Mouse (Mus musculus): ENCODE measurements around the gene Rasal2. TPM values are rescaled to one million over a fixed set of nuclear protein-coding genes. Genes with fewer than 3 reads are reported as not detected.

Gene Rasal2
- polyA plus RNA-seq, 1 experiment from 2014 or later, result 30.7 TPM

DNA sequence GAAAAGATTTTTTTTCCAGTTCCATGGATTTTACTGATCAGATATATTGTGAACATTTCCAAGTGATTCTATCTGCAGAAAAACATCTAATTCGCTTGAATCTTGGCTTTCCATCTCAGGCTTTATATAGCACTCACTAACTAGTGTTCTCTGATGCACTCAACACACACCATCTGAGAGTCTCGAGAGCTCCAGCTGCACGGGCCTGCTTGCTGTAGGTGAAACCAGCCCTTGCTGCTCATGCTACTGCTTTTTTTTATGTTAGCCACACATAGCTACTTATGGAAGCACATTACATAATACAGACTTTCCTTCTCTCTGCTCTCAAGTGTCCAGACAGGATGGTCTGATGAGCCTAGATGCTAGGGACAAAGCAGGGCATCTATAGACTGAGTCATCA, 229.4 kb downstream of the Rasal2 start:
- H3K9me3 ChIP-seq (replicated peaks; ENCODE audit: control insufficient read depth, low read length), result no peaks in the 10 kb centered on the region
- no peaks in the 10 kb centered on the region for H3K27me3 ChIP-seq (replicated peaks; ENCODE audit: control insufficient read depth, insufficient read depth, low read length)
- H3K4me1 ChIP-seq (ENCODE audit: control insufficient read depth, insufficient read depth, low read length), result peaks cover 11% of the 10 kb centered on the region; the same call in 1 of the 2 replicates
- DNase-seq (ENCODE audit: low spot score), result peak; percentile 19
- no peak overlapping the region for H3K4me2 ChIP-seq (ENCODE audit: low read length)
- ATAC-seq, result no peak
- no peak overlapping the region for H3K27ac ChIP-seq (ENCODE audit: low read depth, low read length)
- H3K4me3 ChIP-seq (ENCODE audit: low read depth, low read length), result no peak overlapping the region
- H3K36me3 ChIP-seq (ENCODE audit: control insufficient read depth, insufficient read depth, low read length), result no peaks in the 10 kb centered on the region
- 39% methylated on average over 3 of the region's 3 CpGs for WGBS
- H3K9ac ChIP-seq (ENCODE audit: low read length), result no peak overlapping the region

DNA sequence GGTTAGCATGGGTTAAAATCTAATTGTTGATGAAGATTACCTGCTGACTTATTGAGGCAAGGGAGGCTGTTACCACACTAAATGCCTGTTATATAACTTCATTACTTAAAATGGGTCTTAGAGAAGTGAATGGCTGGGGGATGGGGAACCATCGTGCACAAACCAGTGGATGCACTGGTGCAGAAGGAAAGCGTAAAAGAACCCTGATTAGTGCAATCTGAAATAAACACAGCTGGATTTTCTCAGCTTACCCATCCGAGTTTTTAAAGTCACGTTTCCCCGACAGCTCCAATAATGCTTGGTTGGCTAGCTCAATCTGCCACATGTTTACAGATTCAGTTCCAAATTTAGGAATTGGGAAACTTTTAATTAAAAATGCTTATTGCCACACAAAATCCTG, 230.0 kb downstream of the Rasal2 start:
- DNase-seq (ENCODE audit: low spot score), result peak; percentile 20
- Histone ChIP-seq H3K4me3 (ENCODE audit: low read depth, low read length) (no peak overlapping the region), H3K4me1 (ENCODE audit: control insufficient read depth, insufficient read depth, low read length) (peaks cover 11% of the 10 kb centered on the region; the same call in 1 of the 2 replicates), H3K9me3 (replicated peaks; ENCODE audit: control insufficient read depth, low read length) (no peaks in the 10 kb centered on the region), H3K36me3 (ENCODE audit: control insufficient read depth, insufficient read depth, low read length) (no peaks in the 10 kb centered on the region), H3K9ac (ENCODE audit: low read length) (no peak overlapping the region), H3K27me3 (replicated peaks; ENCODE audit: control insufficient read depth, insufficient read depth, low read length) (no peaks in the 10 kb centered on the region), H3K27ac (ENCODE audit: low read depth, low read length) (no peak overlapping the region), H3K4me2 (ENCODE audit: low read length) (no peak overlapping the region)
- ATAC-seq, result no peak
- 4% methylated on average over 5 of the region's 5 CpGs for WGBS

DNA sequence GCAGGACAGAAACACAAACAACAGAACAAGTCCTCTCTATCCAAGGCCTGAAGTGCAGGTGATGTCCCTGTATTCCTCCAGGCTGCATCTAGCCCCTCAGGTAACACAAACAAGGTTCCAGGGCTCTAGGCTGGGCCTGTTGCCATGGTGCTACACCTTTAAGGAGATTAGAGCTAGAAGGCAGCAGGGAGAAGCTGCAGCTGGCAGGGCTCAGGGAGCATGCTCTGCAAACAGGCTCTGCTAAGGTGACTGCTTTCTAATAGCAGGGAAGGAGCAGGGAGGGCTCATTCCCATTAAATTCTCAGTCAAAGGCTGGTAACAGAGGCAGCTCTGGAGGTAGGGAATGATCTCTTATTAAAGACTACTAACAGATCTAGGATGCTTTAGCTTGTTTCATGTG, 231.3 kb downstream of the Rasal2 start:
- peak; percentile 20 for DNase-seq (ENCODE audit: low spot score)
- Histone ChIP-seq H3K4me3 (ENCODE audit: low read depth, low read length) (no peak overlapping the region), H3K9ac (ENCODE audit: low read length) (no peak overlapping the region), H3K36me3 (ENCODE audit: control insufficient read depth, insufficient read depth, low read length) (no peaks in the 10 kb centered on the region), H3K27ac (ENCODE audit: low read depth, low read length) (no peak overlapping the region), H3K9me3 (replicated peaks; ENCODE audit: control insufficient read depth, low read length) (no peaks in the 10 kb centered on the region), H3K4me2 (ENCODE audit: low read length) (no peak overlapping the region), H3K27me3 (replicated peaks; ENCODE audit: control insufficient read depth, insufficient read depth, low read length) (no peaks in the 10 kb centered on the region), H3K4me1 (ENCODE audit: control insufficient read depth, insufficient read depth, low read length) (peaks cover 11% of the 10 kb centered on the region; the same call in 1 of the 2 replicates)
- peak; percentile 32; the same call in 1 of the 2 replicates for ATAC-seq

DNA sequence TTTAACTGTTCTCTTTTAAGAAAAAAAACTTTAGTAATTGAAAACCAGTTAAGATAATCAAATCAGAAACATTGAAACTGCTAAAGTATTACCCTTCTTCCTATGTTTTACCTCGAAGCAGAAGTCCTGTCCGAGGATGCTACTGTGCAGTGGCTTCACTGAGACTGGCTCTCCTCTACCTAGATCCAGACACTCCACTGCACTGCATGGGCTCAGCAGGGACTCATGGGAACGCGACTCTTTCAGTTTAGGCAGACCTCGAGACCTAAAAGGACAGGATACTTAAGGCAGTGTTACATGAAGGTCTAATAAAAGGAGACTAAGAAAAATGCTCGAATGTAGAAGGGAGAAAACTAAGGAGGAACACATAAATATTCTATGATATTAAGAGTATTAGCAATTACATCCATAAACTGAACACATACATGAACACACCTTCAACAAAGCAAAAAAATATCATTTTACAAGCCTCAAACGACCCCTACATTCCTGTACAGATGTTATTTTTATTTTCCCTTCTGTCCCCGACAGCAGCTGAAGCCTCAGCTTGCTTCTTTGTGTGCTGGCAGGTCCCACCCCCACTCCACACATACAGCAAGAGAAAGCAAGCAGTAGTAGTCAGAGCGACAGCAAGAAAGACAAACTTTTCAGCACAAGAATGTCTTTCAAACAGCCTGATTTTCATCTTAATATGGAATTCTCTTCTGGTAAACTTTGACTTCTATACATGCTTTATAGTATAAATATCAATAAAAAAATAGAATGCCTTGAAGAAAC, 233.2 kb downstream of the Rasal2 start:
- H3K27me3 ChIP-seq (replicated peaks; ENCODE audit: control insufficient read depth, insufficient read depth, low read length), result no peaks in the 10 kb centered on the region
- H3K9ac ChIP-seq (ENCODE audit: low read length), result no peak overlapping the region
- no peak overlapping the region for H3K4me3 ChIP-seq (ENCODE audit: low read depth, low read length)
- WGBS, result 20% methylated on average over 9 of the region's 9 CpGs
- H3K36me3 ChIP-seq (ENCODE audit: control insufficient read depth, insufficient read depth, low read length), result peaks cover 13% of the 10 kb centered on the region
- peaks cover 11% of the 10 kb centered on the region; the same call in 1 of the 2 replicates for H3K4me1 ChIP-seq (ENCODE audit: control insufficient read depth, insufficient read depth, low read length)
- no peak overlapping the region; the same call in 1 of the 2 replicates for H3K27ac ChIP-seq (ENCODE audit: low read depth, low read length)
- 0 out of 2 replicates have a peak, but pooled peaks have one; percentile 42 for ATAC-seq
- no peaks in the 10 kb centered on the region for H3K9me3 ChIP-seq (replicated peaks; ENCODE audit: control insufficient read depth, low read length)
- peak overlapping the region; percentile 18; the same call in 1 of the 2 replicates for H3K4me2 ChIP-seq (ENCODE audit: low read length)
- peak; percentile 37 for DNase-seq (ENCODE audit: low spot score)

GRCm38 (mm10) chr1:157169292-157169691, 243.1 kb downstream of the Rasal2 start:
- DNase-seq (ENCODE audit: low spot score) (no peak), ATAC-seq (no peak)
- no peaks in the 10 kb centered on the region for H3K27me3 ChIP-seq (replicated peaks; ENCODE audit: control insufficient read depth, insufficient read depth, low read length)
- H3K4me1 ChIP-seq (ENCODE audit: control insufficient read depth, insufficient read depth, low read length), result no peaks in the 10 kb centered on the region
- no peak overlapping the region for H3K9ac ChIP-seq (ENCODE audit: low read length)
- H3K36me3 ChIP-seq (ENCODE audit: control insufficient read depth, insufficient read depth, low read length), result peaks cover 12% of the 10 kb centered on the region; the same call in 1 of the 2 replicates
- H3K27ac ChIP-seq (ENCODE audit: low read depth, low read length), result no peak overlapping the region
- no peak overlapping the region for H3K4me3 ChIP-seq (ENCODE audit: low read depth, low read length)
- H3K9me3 ChIP-seq (replicated peaks; ENCODE audit: control insufficient read depth, low read length), result no peaks in the 10 kb centered on the region
- H3K4me2 ChIP-seq (ENCODE audit: low read length), result no peak overlapping the region
- WGBS, result 93% methylated on average over 8 of the region's 8 CpGs

- Histone ChIP-seq H3K36me3 (ENCODE audit: control insufficient read depth, insufficient read depth, low read length) (peaks cover 12% of the 10 kb centered on the region; the same call in 1 of the 2 replicates), H3K9me3 (replicated peaks; ENCODE audit: control insufficient read depth, low read length) (no peaks in the 10 kb centered on the region), H3K4me3 (ENCODE audit: low read depth, low read length) (no peak overlapping the region), H3K27me3 (replicated peaks; ENCODE audit: control insufficient read depth, insufficient read depth, low read length) (no peaks in the 10 kb centered on the region), H3K27ac (ENCODE audit: low read depth, low read length) (no peak overlapping the region), H3K9ac (ENCODE audit: low read length) (no peak overlapping the region), H3K4me2 (ENCODE audit: low read length) (no peak overlapping the region), H3K4me1 (ENCODE audit: control insufficient read depth, insufficient read depth, low read length) (no peaks in the 10 kb centered on the region)
- WGBS, result 94% methylated on average over 7 of the region's 7 CpGs
- DNase-seq (ENCODE audit: low spot score) (no peak), ATAC-seq (no peak)
Observed at GRCm38 (mm10) chr1:157168891-157169290, 243.5 kb downstream of the Rasal2 start.

DNA sequence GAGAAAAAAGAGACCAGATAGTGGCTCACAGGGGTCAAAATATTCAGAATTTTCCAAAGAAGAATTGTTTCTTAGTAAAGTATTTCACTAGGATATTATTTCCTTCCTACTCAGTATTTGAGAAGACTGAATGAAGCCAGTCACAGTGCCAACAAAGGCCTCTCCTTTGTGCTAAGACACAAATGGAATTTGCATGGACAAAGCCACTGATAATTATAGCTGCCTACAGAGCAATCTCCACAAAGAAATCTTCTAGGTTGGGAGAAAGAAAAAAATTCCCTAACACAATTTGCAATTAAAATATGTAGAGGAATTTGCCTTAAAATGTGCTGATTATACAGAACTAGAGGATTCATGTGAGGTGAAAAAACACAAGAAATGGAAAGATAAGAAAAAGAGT, 258.6 kb downstream of the Rasal2 start:
- no peak overlapping the region for H3K9ac ChIP-seq (ENCODE audit: low read length)
- H3K27ac ChIP-seq (ENCODE audit: low read depth, low read length), result no peak overlapping the region
- H3K4me2 ChIP-seq (ENCODE audit: low read length), result no peak overlapping the region
- H3K9me3 ChIP-seq (replicated peaks; ENCODE audit: control insufficient read depth, low read length), result no peaks in the 10 kb centered on the region
- peak; percentile 59 for DNase-seq (ENCODE audit: low spot score)
- H3K36me3 ChIP-seq (ENCODE audit: control insufficient read depth, insufficient read depth, low read length), result peaks cover 18% of the 10 kb centered on the region
- 0 out of 2 replicates have a peak, but pooled peaks cover 6% of the 10 kb centered on the region for H3K4me1 ChIP-seq (ENCODE audit: control insufficient read depth, insufficient read depth, low read length)
- no peak overlapping the region for H3K4me3 ChIP-seq (ENCODE audit: low read depth, low read length)
- ATAC-seq, result 0 out of 2 replicates have a peak, but pooled peaks have one; percentile 42
- no peaks in the 10 kb centered on the region for H3K27me3 ChIP-seq (replicated peaks; ENCODE audit: control insufficient read depth, insufficient read depth, low read length)

DNA sequence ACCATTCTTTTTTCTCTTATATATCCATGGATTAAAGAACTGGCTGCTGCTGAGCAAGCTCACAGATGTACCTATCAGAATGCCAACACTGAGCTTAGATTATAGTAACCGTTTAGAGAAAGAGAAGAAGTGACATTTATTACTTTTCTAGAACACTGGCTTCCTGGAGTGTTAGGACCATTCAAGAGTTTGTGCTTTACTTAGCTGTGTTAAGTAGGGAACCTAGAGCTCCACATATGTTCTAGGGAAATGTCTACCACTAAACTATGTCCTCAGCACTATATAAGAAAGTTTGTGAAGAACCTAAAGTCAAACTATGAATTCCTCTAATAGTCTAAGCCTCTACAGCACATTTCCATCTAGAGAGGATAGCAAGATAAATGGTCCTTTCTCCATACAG, 262.3 kb downstream of the Rasal2 start:
- 0 out of 2 replicates have a peak, but pooled peaks cover 6% of the 10 kb centered on the region for H3K4me1 ChIP-seq (ENCODE audit: control insufficient read depth, insufficient read depth, low read length)
- whole genome bisulfite sequencing, result 88% methylated on average over 1 of the region's 1 CpGs
- no peak for DNase-seq (ENCODE audit: low spot score)
- no peaks in the 10 kb centered on the region for H3K9me3 ChIP-seq (replicated peaks; ENCODE audit: control insufficient read depth, low read length)
- peaks cover 23% of the 10 kb centered on the region for H3K36me3 ChIP-seq (ENCODE audit: control insufficient read depth, insufficient read depth, low read length)
- H3K4me2 ChIP-seq (ENCODE audit: low read length), result no peak overlapping the region
- ATAC-seq, result no peak
- no peak overlapping the region for H3K9ac ChIP-seq (ENCODE audit: low read length)
- no peaks in the 10 kb centered on the region for H3K27me3 ChIP-seq (replicated peaks; ENCODE audit: control insufficient read depth, insufficient read depth, low read length)
- H3K4me3 ChIP-seq (ENCODE audit: low read depth, low read length), result no peak overlapping the region
- H3K27ac ChIP-seq (ENCODE audit: low read depth, low read length), result no peak overlapping the region

GRCm38 (mm10) chr1:157144621-157145020, 267.8 kb downstream of the Rasal2 start:
- Histone ChIP-seq H3K4me3 (ENCODE audit: low read depth, low read length) (no peak overlapping the region), H3K27me3 (replicated peaks; ENCODE audit: control insufficient read depth, insufficient read depth, low read length) (no peaks in the 10 kb centered on the region), H3K9me3 (replicated peaks; ENCODE audit: control insufficient read depth, low read length) (no peaks in the 10 kb centered on the region), H3K27ac (ENCODE audit: low read depth, low read length) (no peak overlapping the region), H3K4me2 (ENCODE audit: low read length) (no peak overlapping the region), H3K4me1 (ENCODE audit: control insufficient read depth, insufficient read depth, low read length) (no peaks in the 10 kb centered on the region), H3K9ac (ENCODE audit: low read length) (no peak overlapping the region), H3K36me3 (ENCODE audit: control insufficient read depth, insufficient read depth, low read length) (peaks cover 41% of the 10 kb centered on the region)
- 95% methylated on average over 3 of the region's 3 CpGs for WGBS
- ATAC-seq (no peak), DNase-seq (ENCODE audit: low spot score) (no peak)
